Mouse (Mus musculus) thymus, adult 2 months (tissue): ENCODE results near the gene Ifnl3. TPM values are rescaled to one million over a fixed set of nuclear protein-coding genes. Genes with fewer than 3 reads are reported as not detected.
"Not testable (repeated sequence)": the region's sequence is repeated elsewhere in the genome, so short reads cannot be mapped to it uniquely, and the experiment has no call there.

Source experiments
- DNase-seq: peaks from one replicate; pipeline ENCODE4 v3.0.0; 2021
- H3K27ac ChIP-seq: fragments of 200-500 bp; 2 replicates; pipeline ENCODE4 v1.5.1; 2012; ENCODE audit warnings: low read length, control low read depth; ENCODE audit not compliant: control insufficient read depth, insufficient read depth
- H3K27me3 ChIP-seq: fragments of 200-500 bp; 2 replicates; pipeline ENCODE4 v1.6.1; 2012; ENCODE audit warnings: mild to moderate bottlenecking, low read length, moderate library complexity, mixed read lengths; ENCODE audit not compliant: control insufficient read depth, insufficient read depth
- H3K36me3 ChIP-seq: fragments of 200-500 bp; 2 replicates; pipeline ENCODE4 v1.6.1; 2012; ENCODE audit warnings: mild to moderate bottlenecking, low read length, moderate library complexity; ENCODE audit not compliant: control insufficient read depth, insufficient read depth
- H3K4me1 ChIP-seq: fragments of 200-500 bp; replicated peaks from 2 replicates; pipeline ENCODE4 v1.6.1; 2012; ENCODE audit warnings: low read length; ENCODE audit not compliant: control insufficient read depth, insufficient read depth
- H3K4me3 ChIP-seq: fragments of 200-500 bp; 2 replicates; pipeline ENCODE4 v1.5.1; 2012; ENCODE audit warnings: mild to moderate bottlenecking, low read length, control low read depth, moderate library complexity; ENCODE audit not compliant: control insufficient read depth, insufficient read depth
- CTCF ChIP-seq: fragments of 200-500 bp; IDR thresholded peaks from 2 replicates; pipeline ENCODE4 v1.5.1; 2012; ENCODE audit warnings: mild to moderate bottlenecking, control low read depth, low read length, moderate library complexity, borderline replicate concordance; ENCODE audit not compliant: control insufficient read depth, poor library complexity, insufficient read depth; ENCODE audit errors: extremely low read depth
- POLR2A ChIP-seq: fragments of 200-500 bp; IDR thresholded peaks from 2 replicates; pipeline ENCODE4 v1.6.1; 2012; ENCODE audit warnings: mild to moderate bottlenecking, low read length, control low read depth, moderate library complexity; ENCODE audit not compliant: control insufficient read depth, poor library complexity, insufficient read depth; ENCODE audit errors: extremely low read depth
- WGBS: fragments of 180-500 bp; shearing (Covaris S2); methylation state at CpG from one replicate; pipeline ENCODE4 v1.1.7; 2018; 5-methylcytosine and 5-hydroxymethylcytosine counted together
- polyA plus RNA-seq: library from polyadenylated mRNA; depleted of rRNA; stranded (reverse); fragments of >200 nt; gene quantifications from 2 replicates; pipeline ENCODE4 v1.2.3, GENCODE M21; 2012

The Ifnl3 gene
- polyA plus RNA-seq, 1 experiment, result 0.78 TPM

- Histone ChIP-seq H3K27me3 (no peaks in the 10 kb centered on the region), H3K27ac (no peak overlapping the region), H3K4me3 (no peak overlapping the region), H3K4me1 (no peaks in the 10 kb centered on the region), H3K36me3 (no peaks in the 10 kb centered on the region)
- no peak for TF ChIP-seq CTCF
- TF ChIP-seq POLR2A, result no peak
- 79% methylated on average over 8 of the region's 8 CpGs for WGBS
- DNase-seq, result no peak
Measured at GRCm38 (mm10) chr7:28511441-28511840, 11.2 kb upstream of the Ifnl3 start.

GRCm38 (mm10) chr7:28527922-28528719 is 5.5 kb downstream of the Ifnl3 start:
- TF ChIP-seq CTCF, result peak; percentile 97
- no peak for TF ChIP-seq POLR2A
- Histone ChIP-seq H3K36me3 (no peaks in the 10 kb centered on the region), H3K27me3 (no peaks in the 10 kb centered on the region), H3K4me3 (no peak overlapping the region; the same call in 1 of the 2 replicates), H3K4me1 (peaks cover 7% of the 10 kb centered on the region), H3K27ac (no peak overlapping the region)
- WGBS, result 2% methylated on average over 19 of the region's 19 CpGs
- peak; percentile 92 for DNase-seq

- DNase-seq, result no peak
- Histone ChIP-seq H3K27ac (no peak overlapping the region), H3K36me3 (no peaks in the 10 kb centered on the region), H3K27me3 (no peaks in the 10 kb centered on the region), H3K4me1 (peaks cover 7% of the 10 kb centered on the region), H3K4me3 (no peak overlapping the region)
- no peak for TF ChIP-seq CTCF
- no peak for TF ChIP-seq POLR2A
- 95% methylated on average over 8 of the region's 8 CpGs for WGBS
Measured at GRCm38 (mm10) chr7:28532005-28532404, 9.4 kb downstream of the Ifnl3 start.

- H3K4me3 ChIP-seq, H3K36me3 ChIP-seq, H3K27me3 ChIP-seq, H3K27ac ChIP-seq, DNase-seq, H3K4me1 ChIP-seq: not testable (repeated sequence)
- WGBS, result 82% methylated on average over 6 of the region's 6 CpGs
Measured at GRCm38 (mm10) chr7:28538886-28539285, 16.2 kb downstream of the Ifnl3 start.

- H3K36me3 ChIP-seq, result no peaks in the 10 kb centered on the region
- WGBS, result 80% methylated on average over 4 of the region's 4 CpGs
- TF ChIP-seq POLR2A (no peak), CTCF (no peak)
- H3K4me1 ChIP-seq, result peaks cover 8% of the 10 kb centered on the region; the same call in 1 of the 2 replicates
- no peak within 1 kb of the TSS for H3K4me3 ChIP-seq
- no peak for DNase-seq
- H3K27me3 ChIP-seq, result no peaks in the 10 kb centered on the region; the same call in 1 of the 2 replicates
- no peak within 1 kb of the TSS for H3K27ac ChIP-seq
Measured at GRCm38 (mm10) chr7:28540526-28540925, 17.9 kb downstream of the Ifnl3 start, which contains the start of gene Sycn. Gene Sycn (plus strand): TSS chr7:28540885.

- 25% methylated on average over 27 of the region's 27 CpGs for WGBS
- no peaks in the 10 kb centered on the region for H3K36me3 ChIP-seq
- DNase-seq, result no peak
- no peak overlapping the region for H3K4me3 ChIP-seq
- no peak for TF ChIP-seq POLR2A
- no peak for TF ChIP-seq CTCF
- peaks cover 10% of the 10 kb centered on the region for H3K27me3 ChIP-seq
- H3K4me1 ChIP-seq, result peaks cover 21% of the 10 kb centered on the region
- H3K27ac ChIP-seq, result no peak overlapping the region
Measured at GRCm38 (mm10) chr7:28544051-28544601, 21.5 kb downstream of the Ifnl3 start.
